Mouse (Mus musculus): ENCODE results near the gene Fam102b.

Gene Fam102b

DNA sequence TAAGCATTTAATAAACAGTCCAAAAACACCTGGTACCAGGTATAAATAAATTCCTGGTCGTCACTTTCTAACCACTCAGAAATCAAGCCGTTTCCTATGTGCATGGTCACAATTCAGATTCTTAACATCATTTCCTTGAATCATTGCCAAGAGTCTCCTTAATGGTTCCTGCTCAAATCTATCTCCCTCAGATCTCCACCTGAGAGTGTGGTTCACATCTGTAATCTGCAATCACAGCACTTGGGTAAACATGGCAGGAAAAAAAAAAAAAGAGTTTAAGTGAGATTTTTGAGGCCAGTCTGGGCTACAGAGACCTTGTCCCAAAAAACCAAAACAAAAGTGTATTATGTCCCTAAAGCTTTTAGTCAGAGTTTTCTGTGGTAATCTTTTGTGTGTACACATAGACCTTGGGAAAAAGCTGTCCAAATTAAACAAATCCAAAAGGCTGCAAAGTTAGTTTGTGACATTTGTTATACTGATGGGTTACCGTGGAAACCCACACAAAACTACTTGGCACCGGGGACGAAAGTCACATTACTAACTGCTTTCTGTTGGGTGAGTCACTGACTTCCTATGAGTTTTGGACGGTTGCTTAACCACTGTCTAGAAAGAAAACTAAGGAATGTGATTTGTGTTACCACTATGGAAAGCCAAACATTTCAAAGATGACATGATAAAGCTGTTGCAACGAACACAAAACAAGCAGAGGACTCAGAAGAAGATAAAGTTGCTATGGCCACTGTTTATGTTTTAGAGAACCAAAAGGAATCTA lies 16.7 kb downstream of the Fam102b start:
- DNase-seq (ENCODE audit: low spot score), result no peak

GRCm38 (mm10) chr3:109008180-109008579 lies 19.2 kb downstream of the Fam102b start:
- DNase-seq (ENCODE audit: low spot score), result no peak

DNA sequence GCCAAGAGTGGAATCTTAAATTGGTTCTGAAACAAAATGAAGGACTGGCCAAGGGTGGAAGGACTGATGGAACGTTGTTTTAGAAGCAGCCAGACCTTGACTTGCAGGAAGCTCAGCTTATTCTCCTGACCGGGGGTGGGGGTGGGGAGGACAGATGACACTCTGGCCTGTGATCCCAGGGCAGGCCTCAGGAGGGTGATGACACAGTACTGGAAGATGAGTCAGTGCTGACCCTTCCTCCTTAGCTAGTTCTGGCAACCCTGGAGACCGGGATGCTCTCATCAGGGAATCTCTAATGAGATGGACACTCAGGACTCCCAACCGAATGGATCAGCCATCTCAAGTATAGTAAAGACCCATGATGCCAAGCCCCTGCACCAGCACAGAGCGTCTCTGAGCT lies 21.6 kb downstream of the Fam102b start:
- no peak for DNase-seq (ENCODE audit: low spot score)

DNA sequence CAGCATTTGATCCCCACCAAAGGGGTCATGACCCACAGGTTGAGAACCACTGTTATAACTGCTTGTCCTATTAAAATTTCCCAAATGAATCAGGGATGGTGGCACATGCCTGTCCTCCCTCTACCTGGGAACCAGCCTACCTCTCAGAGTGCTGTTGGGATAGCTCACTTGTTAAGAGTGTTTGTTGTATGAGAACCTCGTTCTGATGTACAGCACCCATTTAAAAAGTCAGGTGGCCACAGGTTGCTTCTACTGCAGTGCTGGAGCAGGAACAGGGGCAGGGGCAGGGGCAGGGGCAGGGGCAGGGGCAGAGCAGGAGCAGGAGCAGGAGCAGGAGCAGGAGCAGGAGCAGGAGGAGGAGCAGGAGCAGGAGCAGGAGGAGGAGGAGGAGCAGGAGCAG lies 28.2 kb downstream of the Fam102b start:
- DNase-seq (ENCODE audit: low spot score), result no peak

GRCm38 (mm10) chr3:108997762-108998161 lies 29.6 kb downstream of the Fam102b start:
- DNase-seq (ENCODE audit: low spot score), result no peak

- DNase-seq (ENCODE audit: low spot score), result no peak
These were observed 30.1 kb downstream of the Fam102b start for GRCm38 (mm10) chr3:108997284-108997683.

DNA sequence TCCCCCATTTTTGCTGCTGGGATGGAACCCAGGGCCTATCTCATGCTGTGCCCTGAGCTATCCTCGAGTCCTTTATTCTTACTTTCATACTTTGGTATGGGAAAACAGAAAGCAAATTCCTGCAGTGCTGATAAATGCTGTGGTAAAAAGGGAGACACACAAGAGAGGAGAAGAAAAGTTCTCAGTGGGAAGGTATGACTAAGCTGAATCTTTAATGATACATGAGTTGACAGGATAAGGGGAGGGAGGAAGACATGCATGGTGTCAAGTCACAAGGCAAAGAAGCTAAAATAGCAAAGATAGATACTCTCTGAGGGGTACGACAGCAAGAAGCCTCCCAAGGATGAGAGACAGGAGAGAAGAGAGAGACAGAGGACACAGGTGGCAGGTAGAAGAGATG lies 32.0 kb downstream of the Fam102b start:
- DNase-seq (ENCODE audit: low spot score), result no peak

- no peak for DNase-seq (ENCODE audit: low spot score)
These were observed 32.9 kb downstream of the Fam102b start for GRCm38 (mm10) chr3:108994477-108994876.

GRCm38 (mm10) chr3:108989971-108990548 lies 37.3 kb downstream of the Fam102b start:
- DNase-seq (ENCODE audit: low spot score), result no peak

DNA sequence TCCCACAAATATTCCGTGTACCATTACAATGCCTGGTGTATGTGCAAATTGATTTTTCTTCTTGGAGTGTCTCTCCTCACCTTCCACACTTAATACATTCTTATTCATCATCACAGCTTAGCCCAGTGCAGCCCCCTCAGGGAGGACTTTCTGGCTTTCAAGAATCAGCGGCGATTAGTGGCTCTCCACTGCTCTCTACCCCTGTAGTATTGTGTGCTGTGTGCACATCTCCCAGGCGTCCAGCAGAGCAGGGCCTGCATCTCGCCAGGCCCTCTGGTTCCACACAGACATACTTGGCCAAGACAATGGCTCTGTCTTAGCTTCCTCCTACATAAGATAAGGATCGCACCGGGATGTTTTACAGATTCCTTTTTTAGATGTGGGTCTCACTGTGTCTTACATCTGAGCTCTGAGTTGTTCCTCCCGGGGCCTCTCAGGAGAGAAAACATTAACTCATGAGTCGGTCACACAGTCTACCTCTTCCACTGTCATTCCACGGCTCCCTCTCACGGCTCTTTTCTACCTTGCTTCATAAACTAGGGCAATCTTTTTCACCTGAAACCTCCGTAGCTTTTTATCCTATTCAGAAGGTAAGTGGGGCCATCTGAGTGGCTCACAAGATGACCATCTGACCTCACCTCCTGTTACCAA lies 40.3 kb downstream of the Fam102b start:
- DNase-seq (ENCODE audit: low spot score), result peak; percentile 8

- peak; percentile 28 for DNase-seq (ENCODE audit: low spot score)
These were observed 40.9 kb downstream of the Fam102b start for GRCm38 (mm10) chr3:108986534-108986933.

DNA sequence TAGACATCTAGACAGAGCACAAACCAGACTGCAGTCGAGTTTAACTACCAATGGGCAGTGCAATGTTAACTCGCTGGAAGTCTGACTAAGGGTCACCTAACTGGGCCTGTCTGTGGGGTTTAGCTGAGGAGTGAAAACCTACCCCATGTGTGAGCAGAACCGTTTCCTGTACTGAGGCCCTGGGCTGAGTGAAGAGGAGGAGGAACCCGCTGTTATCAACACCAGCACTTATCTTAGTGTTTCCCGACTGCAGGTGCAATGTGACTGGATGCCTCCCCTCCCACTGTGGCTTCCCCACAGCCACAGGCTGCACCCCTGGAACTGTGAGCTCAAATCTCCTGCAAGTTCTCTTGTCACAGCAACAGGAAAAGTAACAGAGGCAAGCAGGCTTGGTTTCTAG lies 43.4 kb downstream of the Fam102b start:
- DNase-seq (ENCODE audit: low spot score), result no peak

DNA sequence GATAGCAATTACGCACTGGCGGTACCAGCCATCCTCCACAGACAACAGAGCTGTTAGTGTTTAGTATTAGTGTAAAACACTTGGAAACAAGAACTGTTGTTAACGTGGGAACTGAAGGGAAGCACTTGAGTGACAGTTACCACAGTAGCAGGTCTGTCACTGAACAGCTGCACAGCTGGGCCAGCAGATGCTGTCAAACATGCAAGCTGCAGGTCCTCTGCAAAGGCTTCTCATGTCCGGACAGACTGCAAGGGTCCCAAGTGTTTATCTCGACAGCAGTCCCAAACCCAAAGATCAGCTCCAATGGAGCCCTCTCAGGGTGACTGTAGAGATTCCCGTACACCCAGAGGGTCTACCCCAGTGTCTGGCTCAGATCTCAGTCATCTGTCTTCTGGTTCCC lies 45.5 kb downstream of the Fam102b start:
- no peak for DNase-seq (ENCODE audit: low spot score)

DNA sequence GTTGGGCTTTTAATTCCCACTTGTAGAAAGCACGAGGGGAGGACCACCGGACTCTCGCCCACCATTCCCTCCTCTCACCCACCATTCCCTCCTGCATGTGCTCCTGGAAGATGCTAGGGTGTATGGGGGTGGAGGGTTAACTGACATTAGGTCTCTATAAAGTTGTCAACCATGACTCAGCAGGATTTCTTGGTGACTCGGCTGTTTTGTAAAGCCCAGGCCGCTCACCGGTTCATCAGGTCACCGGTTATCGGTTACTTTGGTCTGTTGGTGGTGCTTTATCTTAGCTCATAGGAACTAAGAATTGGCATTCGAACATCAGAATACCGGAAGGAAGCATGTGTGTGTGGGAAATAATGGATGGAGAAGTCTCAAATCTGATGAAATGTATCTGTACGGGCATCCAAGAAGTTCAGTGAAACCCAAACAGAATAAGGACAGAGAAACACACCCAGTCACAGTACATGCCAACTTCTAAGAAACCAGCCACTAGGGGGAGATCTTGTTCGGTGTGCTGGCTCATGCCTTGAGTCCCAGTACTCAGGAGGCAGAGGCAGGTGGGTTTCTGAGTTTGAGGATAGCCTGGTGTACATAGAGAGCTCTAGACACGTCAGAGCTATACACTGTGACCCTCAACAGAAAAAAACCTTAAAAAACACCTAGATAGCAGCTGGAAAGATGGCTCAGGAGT lies 49.9 kb downstream of the Fam102b start:
- no peak for DNase-seq (ENCODE audit: low spot score)

- DNase-seq (ENCODE audit: low spot score), result no peak
These were observed 52.4 kb downstream of the Fam102b start for GRCm38 (mm10) chr3:108974920-108975485.

- no peak for DNase-seq (ENCODE audit: low spot score)
These were observed 53.3 kb downstream of the Fam102b start for GRCm38 (mm10) chr3:108973980-108974660.

- no peak for DNase-seq (ENCODE audit: low spot score)
These were observed 61.4 kb downstream of the Fam102b start for GRCm38 (mm10) chr3:108966051-108966450.

DNA sequence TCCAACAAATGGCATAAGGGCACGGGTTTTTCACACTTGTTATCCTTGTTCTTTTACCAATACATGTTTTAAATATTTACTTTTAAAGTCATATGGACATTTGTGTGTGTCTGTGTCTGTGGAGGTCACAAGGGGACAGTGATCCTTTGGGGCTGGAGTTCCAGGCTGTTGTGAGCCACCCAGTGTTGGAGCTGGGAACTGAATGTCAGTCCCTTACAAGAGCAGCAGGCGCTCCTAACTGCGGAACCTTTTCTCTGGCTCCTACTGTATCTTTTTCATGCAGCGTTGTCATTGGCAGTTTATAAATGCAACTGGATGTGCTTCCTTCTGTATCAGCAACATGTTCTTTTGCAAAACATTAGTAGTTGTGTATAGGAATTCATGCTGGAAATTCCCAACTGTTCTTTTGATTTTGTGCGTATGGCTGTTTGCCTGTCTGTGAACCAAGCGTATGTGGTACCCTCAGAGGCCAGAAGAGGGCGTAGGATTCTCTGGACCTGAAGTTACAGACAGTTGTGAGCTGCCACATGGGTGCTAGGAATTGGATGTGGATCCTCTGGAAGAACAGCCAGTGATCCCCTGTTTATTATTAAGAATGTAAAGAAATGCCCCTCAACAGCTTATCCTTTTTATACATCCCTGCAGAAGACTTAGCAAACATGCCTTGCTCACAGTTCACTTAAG lies 62.9 kb downstream of the Fam102b start:
- DNase-seq (ENCODE audit: low spot score), result no peak

DNA sequence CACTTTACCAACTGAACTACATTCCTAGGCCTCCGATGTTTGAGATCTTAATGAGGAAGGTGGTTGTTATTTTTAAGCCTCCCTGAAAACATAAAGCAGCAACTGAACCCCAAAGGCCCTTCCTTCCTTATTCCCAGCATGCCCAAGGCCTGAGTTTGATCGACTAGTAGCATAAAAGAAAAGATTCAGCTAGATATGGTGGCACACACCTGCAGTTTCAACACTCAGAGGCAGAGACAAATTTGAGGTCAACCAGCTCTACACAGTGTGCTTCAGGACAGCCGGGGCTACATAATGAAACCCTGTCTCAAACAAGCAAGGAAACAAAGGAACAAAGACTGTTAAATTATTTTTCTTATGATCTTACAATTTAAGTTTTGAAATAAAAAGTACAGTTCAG lies 63.6 kb downstream of the Fam102b start:
- no peak for DNase-seq (ENCODE audit: low spot score)

DNA sequence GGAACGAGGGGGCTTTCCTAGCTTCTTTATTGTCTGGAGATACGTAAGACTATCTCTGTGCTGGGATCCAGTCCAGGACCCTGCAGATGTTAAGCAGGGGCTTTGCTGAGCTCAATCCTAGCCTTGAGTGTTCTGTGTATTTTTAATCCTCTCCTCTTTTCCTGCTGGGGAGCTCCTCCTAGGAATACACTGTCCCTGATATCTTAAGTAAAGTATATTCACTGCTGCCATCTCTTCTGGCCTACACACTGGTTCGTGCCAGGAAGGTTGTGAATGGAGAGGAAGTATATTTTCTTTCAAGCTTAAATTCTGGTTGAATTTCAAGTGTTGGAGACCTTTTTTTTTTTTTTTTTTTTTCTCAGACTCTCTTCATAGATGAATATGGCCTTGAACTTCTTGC lies 64.1 kb downstream of the Fam102b start:
- DNase-seq (ENCODE audit: low spot score), result no peak

GRCm38 (mm10) chr3:108961655-108962054 lies 65.8 kb downstream of the Fam102b start:
- DNase-seq (ENCODE audit: low spot score), result peak; percentile 20

Measured in retina, embryonic 14.5 days (tissue).